ENCODE assay signal across 8 mouse cellular contexts in the genomic region with DNA sequence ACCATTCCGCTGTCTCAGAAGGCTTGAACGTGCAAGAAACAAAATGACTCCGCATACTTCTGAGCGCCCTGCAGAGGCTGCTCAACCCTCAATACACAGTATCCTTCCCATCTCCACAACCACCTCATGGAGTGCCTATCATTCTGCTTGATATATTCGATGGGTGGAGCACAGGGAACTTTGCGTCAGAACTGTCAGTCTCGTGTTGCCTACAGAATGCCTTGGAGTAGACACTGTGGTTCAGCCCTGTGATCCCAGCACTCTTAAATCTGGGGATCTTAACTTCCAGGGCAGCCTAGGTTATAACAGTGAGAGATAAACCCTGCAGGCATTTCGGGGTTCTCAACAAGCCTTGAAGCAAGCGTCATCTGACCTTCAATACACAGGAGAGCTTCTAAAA. TPM values are rescaled to one million over a fixed set of nuclear protein-coding genes. Genes with fewer than 3 reads are reported as not detected.
DNase-seq lines count a peak whose midpoint lies in the region; ATAC-seq and TF ChIP-seq lines count a peak whose summit lies in the region.

No protein-coding gene starts in this region.

- ATAC-seq in heart, embryonic 14.5 days (ENCODE audit: insufficient number of reproducible peaks, insufficient read depth, low FRiP score, low read depth), result no peak
- ATAC-seq in limb, embryonic 14.5 days (ENCODE audit: low FRiP score, low read depth), result no peak

- WGBS in heart, embryonic 14.5 days, result 56% methylated on average over 9 of the region's 9 CpGs
- WGBS in limb, embryonic 14.5 days, result 70% methylated on average over 9 of the region's 9 CpGs

- H3K9ac ChIP-seq in heart, embryonic 14.5 days (ENCODE audit: low read length), result peak overlapping the region; percentile 77
- peak overlapping the region; percentile 72 for H3K9ac ChIP-seq in limb, embryonic 14.5 days (ENCODE audit: low read depth, low read length, severe bottlenecking)

- peak overlapping the region; percentile 78 to 97; a peak in 3 of 4 replicates for H3K4me3 ChIP-seq in heart, embryonic 14.5 days (ENCODE audit: control insufficient read depth in 1 of 2, insufficient read depth in 1 of 2, low read depth in 1 of 2, low read length in 2 of 2)
- peak overlapping the region; percentile 85; the same call in 1 of the 2 replicates for H3K4me3 ChIP-seq in E14TG2a.4 (replicated peaks; ENCODE audit: low read length)
- peak overlapping the region; percentile 7; the same call in 1 of the 2 replicates for H3K4me3 ChIP-seq in embryonic fibroblast, embryonic 13.5 days (ENCODE audit: insufficient read depth, low read length)
- H3K4me3 ChIP-seq in limb, embryonic 14.5 days (replicated peaks; ENCODE audit: low read length), result peak overlapping the region; percentile 85

- no peaks in the 10 kb centered on the region for H3K9me3 ChIP-seq in heart, embryonic 14.5 days (ENCODE audit: control insufficient read depth, low read length)
- peaks cover 25% of the 10 kb centered on the region for H3K9me3 ChIP-seq in E14TG2a.4 (ENCODE audit: low read length)
- H3K9me3 ChIP-seq in limb, embryonic 14.5 days (ENCODE audit: control insufficient read depth, low read length), result no peaks in the 10 kb centered on the region

- H3K4me1 ChIP-seq in heart, embryonic 14.5 days (ENCODE audit: control insufficient read depth in 2 of 2, insufficient read depth in 2 of 2, low read length in 2 of 2), result peaks cover 0 to 23% of the 10 kb centered on the region in 2 experiments; a peak in 2 of 4 replicates
- peaks cover 41% of the 10 kb centered on the region for H3K4me1 ChIP-seq in E14TG2a.4 (replicated peaks; ENCODE audit: low read depth, low read length)
- 0 out of 2 replicates have a peak, but pooled peaks cover 4% of the 10 kb centered on the region for H3K4me1 ChIP-seq in embryonic fibroblast, embryonic 13.5 days (ENCODE audit: control insufficient read depth, insufficient read depth, low read length)
- peaks cover 9% of the 10 kb centered on the region for H3K4me1 ChIP-seq in limb, embryonic 14.5 days (ENCODE audit: control insufficient read depth, insufficient read depth, low read length)

- DNase-seq in heart, adult 9 months (ENCODE audit: low spot score in 2 of 2), result no peak
- DNase-seq in limb, embryonic 14.5 days (ENCODE audit: low spot score), result no peak
- DNase-seq in telencephalon, adult 2 months (ENCODE audit: low read depth, low spot score), result peak; percentile 29
- no peak for DNase-seq in embryo, embryonic 10 days (ENCODE audit: low spot score)
- DNase-seq in cerebellum, adult 11-12 months, result no peak

- no peaks in the 10 kb centered on the region for H3K36me3 ChIP-seq in heart, embryonic 14.5 days (ENCODE audit: control insufficient read depth, insufficient read depth, low read length)
- H3K36me3 ChIP-seq in E14TG2a.4 (ENCODE audit: insufficient read depth, low read length), result no peaks in the 10 kb centered on the region
- no peaks in the 10 kb centered on the region for H3K36me3 ChIP-seq in limb, embryonic 14.5 days (ENCODE audit: control insufficient read depth, insufficient read depth, low read length)

- H3K27me3 ChIP-seq in heart, embryonic 14.5 days (ENCODE audit: control insufficient read depth, insufficient read depth, low read length), result no peaks in the 10 kb centered on the region
- H3K27me3 ChIP-seq in E14TG2a.4 (ENCODE audit: insufficient read depth, low read length), result no peaks in the 10 kb centered on the region
- no peaks in the 10 kb centered on the region for H3K27me3 ChIP-seq in limb, embryonic 14.5 days (ENCODE audit: control insufficient read depth, insufficient read depth, low read length)

- H3K4me2 ChIP-seq in heart, embryonic 14.5 days (ENCODE audit: low read length), result peak overlapping the region; percentile 66
- H3K4me2 ChIP-seq in limb, embryonic 14.5 days (replicated peaks; ENCODE audit: low read depth, low read length, severe bottlenecking), result peak overlapping the region; percentile 57

- no peak overlapping the region for H3K27ac ChIP-seq in heart, embryonic 14.5 days (replicated peaks in 1 of 2; ENCODE audit: control insufficient read depth in 1 of 2, insufficient read depth in 1 of 2, low read depth in 2 of 2, low read length in 2 of 2)
- H3K27ac ChIP-seq in embryonic fibroblast, embryonic 13.5 days (ENCODE audit: insufficient read depth, low read length), result no peak overlapping the region
- H3K27ac ChIP-seq in limb, embryonic 14.5 days (replicated peaks; ENCODE audit: low read depth, low read length), result no peak overlapping the region

- no peak for TF ChIP-seq POLR2A in embryonic fibroblast, embryonic 13.5 days (IDR thresholded peaks at IDR 0.05; ENCODE audit: low read depth, low read length)
- no peak for TF ChIP-seq POLR2A in limb, embryonic 14.5 days (IDR thresholded peaks at IDR 0.05; ENCODE audit: borderline replicate concordance, extremely low read depth, insufficient read depth, insufficient read length)

- no peak for TF ChIP-seq CTCF in E14TG2a.4 (conservative IDR thresholded peaks at IDR 0.05; ENCODE audit: low read length)
- no peak for TF ChIP-seq CTCF in embryonic fibroblast, embryonic 13.5 days (IDR thresholded peaks at IDR 0.05; ENCODE audit: borderline replicate concordance, insufficient read depth, low read length)

RNA-seq across cellular contexts. Expression of a gene that starts 1.1 kb away (rescaled TPM):
- polyA plus RNA-seq in heart, embryonic 14.5 days (2014; fragmentation: Nextera tagmentation; extraction: Ambion mirVana), result 56.1 and 56.4 TPM in 2 replicates
- 26.8 and 29.9 TPM in 2 replicates for polyA plus RNA-seq in embryonic fibroblast, embryonic 13.5 days (2011; ENCODE audit: insufficient read length, low read depth, missing spikeins)
- 34.0 and 38.9 TPM in 2 replicates for polyA plus RNA-seq in limb, embryonic 14.5 days (2012; rRNA removed)
- 33.5 and 33.8 TPM in 2 replicates for polyA plus RNA-seq in limb, embryonic 14.5 days (2014; fragmentation: Nextera tagmentation; extraction: Ambion mirVana)

RNA-seq across cellular contexts. Expression of a gene that starts 52.5 kb away (rescaled TPM):
- polyA plus RNA-seq in heart, embryonic 14.5 days (2014; fragmentation: Nextera tagmentation; extraction: Ambion mirVana), result 41.0 and 41.2 TPM in 2 replicates
- 36.2 and 39.9 TPM in 2 replicates for polyA plus RNA-seq in embryonic fibroblast, embryonic 13.5 days (2011; ENCODE audit: insufficient read length, low read depth, missing spikeins)
- 8.2 and 9.2 TPM in 2 replicates for polyA plus RNA-seq in limb, embryonic 14.5 days (2012; rRNA removed)
- polyA plus RNA-seq in limb, embryonic 14.5 days (2014; fragmentation: Nextera tagmentation; extraction: Ambion mirVana), result 26.8 and 29.5 TPM in 2 replicates

Comparison
In these comparisons a context has a peak if more than half of its experiments do, and no peak if none do; other contexts are left out.
1. H3K4me3 ChIP-seq: peak in every context shown above with its lines; median percentile 88 in heart, embryonic 14.5 days; 85 in E14TG2a.4; 85 in limb, embryonic 14.5 days; 7 in embryonic fibroblast, embryonic 13.5 days.